Mouse (Mus musculus) adrenal gland, adult 18-20 months (tissue): ENCODE measurements at regions not wholly inside any gene's neighbourhood (a gene's known extent, or its start where the extent isn't known, plus 50 kb on each side); places are given as distances from the start of the nearest gene placed in this dataset.

ENCODE experiments used
- DNase-seq, 2 experiments: peaks; one replicate each; pipeline ENCODE4 v3.0.0; 2021 to 2022; ENCODE audit warnings: low spot score in 2 of 2

DNA sequence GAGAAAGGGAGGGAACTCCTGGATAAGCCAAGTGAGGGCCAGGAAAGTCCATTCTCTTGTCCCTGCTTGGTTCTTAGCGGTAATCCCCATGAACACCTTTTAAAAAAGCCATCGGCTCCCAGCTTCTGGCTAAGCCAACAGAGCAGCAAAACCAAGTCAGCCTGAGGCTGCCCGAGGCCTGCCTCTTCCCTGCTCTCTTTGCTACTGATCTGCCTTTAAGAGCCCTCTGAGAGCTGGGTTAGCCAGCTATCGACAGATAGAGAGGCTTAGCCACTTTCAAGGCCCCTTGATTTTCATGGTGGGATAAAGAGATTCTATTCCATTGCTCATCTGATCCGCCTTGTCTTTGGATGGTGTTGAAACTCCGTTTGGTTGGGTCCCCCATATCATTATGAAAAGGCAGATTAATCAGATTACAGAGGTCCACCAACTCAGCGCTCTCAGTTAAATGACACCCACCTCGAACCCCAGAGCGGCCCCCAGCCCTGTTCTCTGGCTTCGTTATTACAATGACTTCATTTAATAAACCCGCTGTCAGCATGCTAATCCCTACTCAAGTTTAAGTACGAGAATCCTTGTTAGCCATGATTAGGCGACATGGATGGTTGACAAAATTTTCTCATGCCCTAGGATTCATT lies 66.1 kb downstream of the Slc4a3 start:
- DNase-seq: no peak

DNA sequence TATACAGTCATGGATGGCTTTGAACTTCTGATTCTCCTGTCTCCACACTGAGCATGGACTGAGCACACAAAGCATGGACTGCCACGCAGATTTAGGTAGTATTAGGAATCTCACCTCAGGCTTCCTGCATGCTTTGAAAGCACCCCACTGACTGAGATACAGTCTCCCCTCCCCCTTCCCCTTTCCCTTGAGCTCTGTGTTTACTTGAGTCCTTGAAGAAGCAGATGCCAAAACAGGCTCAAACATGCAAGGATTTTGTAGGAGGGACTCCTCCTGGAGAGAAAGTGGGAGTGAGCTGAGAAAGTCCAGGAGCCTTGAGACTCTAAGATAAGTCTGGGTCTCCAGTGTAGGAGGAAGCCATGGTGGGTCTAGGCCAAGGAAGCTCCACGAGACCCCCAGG lies 67.1 kb downstream of the Slc4a3 start:
- no peak for DNase-seq

DNA sequence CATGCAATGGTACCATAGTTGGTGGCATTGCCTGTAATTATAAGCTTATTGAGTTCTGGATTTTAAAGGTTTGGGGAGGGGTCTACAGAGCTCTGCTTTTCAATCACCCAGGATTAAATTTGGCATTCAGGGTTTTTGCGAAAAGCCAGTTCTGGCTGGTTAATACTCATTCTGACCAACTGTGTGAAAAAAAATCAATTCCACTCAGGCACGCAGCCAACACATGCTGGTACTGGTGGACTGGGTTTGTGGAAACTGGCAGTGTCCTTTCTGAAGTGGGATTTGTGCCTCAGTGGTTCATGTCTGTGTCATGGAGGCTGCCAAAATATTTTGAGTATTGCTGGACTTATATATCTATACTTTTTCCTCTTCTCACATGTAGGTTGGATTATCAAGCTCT lies 70.9 kb downstream of the Slc4a3 start:
- DNase-seq: no peak

DNA sequence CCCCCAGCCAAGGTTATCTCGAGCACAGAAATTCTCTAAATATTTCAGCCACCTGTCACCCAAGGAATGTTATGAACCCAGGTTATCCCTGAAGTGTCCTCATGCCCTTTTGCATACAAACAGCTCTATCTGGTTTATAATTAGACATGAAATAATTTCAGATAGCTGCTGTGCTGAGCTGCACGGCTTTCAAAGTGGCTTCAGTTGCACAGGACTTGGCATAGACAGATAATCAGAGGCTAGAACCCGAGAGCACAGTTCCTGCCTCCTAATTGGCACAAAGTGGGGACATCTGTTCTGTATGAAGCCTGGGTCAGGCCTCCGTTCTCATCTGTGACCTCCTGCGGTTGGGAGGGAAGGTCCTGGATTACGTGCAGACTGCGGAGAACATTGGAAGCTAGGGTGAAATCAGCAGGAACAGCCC lies 72.3 kb downstream of the Slc4a3 start:
- DNase-seq: no peak

DNA sequence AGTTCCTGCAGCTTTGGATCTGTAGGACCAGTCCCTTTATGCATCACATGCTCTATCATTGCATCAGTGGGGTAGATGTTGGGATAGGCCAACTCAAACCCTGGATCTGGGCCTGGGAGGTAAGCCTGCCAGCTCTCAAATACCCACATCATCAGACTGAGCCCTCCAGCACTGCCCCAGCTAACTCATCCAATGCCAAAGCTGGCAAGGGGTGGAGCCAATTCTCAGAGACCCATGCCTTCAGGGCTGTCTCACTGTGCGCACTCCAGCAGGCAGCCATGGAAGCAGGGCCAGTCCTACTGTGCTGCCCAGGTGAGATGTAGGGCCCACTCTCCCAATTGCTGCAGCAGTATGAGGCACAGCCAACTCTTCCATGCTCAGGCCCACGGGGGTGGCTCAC lies 84.2 kb downstream of the Slc4a3 start:
- DNase-seq: no peak

DNA sequence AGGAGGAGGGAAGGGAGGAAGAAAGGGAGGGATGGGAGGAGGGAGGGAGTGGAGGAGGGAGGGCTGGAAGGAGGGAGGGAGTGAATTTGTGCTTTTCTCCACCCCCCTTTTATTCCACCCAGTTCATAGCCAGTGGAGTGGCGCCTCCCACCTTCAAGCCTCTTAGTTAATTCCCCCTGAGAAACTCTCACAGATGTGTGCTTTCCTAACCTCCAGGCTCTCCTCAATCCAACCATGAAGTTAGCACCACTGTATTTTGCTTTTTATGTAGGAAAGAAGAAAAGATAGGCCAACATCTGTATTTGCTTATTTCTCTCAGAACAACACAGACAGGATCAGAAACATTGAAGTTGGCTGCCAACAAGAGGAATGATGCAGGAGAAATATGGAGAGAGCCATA lies 85.7 kb downstream of the Slc4a3 start:
- no peak for DNase-seq

DNA sequence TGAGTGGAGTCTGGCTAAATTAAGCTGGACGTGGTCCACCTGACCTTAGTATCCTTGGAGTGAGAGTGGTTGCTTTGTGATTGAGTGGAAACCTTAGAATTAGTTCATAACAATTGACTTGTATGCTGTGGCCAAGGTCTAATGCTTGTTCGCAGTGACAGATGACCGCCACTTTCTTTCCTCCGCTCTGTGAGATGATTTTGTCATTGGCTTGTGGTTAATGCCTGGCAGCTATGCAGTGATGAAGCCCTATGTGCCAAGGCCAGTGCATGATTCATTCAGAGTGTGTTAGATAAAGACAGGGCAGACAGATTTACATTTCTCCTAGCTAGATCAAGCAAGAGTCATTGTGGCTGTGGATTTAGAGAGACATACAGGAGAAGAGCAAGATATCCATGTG lies 89.5 kb downstream of the Slc4a3 start:
- DNase-seq: no peak

DNA sequence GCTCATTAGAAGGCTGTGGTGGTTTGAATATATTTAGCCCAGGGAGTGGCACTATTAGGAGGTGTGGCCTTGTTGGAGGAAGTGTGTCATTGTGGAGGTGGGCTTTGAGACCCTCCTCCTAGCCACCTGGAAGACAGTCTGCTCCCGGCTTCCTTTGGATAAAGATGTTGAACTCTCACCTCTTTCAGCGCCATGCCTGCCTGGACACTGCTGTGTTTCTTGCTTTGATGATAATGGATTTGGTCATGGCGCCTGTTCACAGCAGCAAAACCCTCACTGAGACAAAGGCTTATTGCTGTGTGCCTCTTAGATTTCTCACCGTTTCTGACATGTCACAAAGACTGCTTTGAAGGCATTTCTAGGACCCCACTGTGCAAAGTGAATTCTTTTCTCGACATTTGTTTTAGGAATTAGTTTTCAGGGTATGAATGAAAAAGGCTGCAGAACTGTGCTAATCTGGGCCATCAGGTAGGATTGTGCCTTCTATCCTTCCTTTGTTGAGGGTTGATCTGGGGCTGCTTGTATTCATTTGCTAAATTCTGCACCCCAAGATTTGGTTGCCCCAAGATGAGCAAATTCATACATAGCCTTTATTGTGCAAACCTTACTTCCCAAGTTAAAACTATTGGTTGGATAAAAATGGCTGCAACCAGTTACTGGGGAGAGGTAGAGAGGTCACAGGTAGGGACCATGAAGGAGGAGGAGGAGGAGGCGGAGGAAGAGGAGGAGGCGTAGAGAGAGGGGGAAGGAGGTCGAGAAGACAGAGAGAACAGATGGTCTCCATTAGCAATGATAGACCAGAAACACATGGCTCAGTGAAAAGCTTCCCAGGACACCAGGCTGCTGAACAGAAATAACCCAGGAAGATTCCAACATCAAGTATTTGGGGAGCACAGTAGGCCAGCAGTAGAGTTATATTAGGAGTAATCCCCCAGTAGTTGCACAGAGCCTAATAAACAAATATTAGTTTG lies 93.2 kb downstream of the Slc4a3 start:
- no peak for DNase-seq

DNA sequence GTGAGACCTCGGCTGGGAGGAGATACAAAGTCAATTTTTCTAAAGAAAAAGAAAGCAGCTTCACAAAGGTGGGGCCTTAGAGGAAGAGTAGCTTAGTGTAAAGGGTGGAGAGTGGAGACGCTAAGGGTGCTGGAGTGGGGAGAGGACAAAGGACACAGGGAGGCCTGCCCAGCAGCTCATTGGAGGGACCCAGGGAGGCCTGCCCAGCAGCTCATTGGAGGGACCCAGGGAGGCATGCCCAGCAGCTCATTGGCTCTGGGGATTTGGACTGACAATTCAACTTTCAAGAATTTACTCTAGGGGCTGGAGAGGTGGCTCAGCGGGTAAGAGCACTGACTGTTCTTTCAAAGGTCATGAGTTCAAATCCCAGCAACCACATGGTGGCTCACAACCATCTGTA lies 96.4 kb downstream of the Slc4a3 start:
- DNase-seq: no peak

DNA sequence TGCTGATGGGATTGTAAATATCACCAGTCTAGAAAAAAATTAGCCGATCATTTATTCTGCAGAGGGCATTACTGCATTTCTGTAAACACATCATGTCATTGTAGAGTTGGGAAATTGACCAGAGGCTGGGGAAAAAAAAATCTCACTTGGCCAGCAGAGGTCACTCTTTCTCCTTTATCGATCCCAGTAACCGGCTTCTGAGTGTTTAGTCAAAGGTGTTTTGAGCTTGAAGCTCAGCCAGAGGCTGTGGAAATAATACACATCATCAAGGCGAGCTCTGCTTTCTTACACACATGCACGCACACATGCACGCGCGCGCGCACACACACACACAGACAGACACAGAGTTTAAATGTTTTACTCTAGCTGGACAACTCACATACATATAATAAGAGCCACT lies 106.5 kb downstream of the Slc4a3 start:
- DNase-seq: peak; percentile 41 to 58

DNA sequence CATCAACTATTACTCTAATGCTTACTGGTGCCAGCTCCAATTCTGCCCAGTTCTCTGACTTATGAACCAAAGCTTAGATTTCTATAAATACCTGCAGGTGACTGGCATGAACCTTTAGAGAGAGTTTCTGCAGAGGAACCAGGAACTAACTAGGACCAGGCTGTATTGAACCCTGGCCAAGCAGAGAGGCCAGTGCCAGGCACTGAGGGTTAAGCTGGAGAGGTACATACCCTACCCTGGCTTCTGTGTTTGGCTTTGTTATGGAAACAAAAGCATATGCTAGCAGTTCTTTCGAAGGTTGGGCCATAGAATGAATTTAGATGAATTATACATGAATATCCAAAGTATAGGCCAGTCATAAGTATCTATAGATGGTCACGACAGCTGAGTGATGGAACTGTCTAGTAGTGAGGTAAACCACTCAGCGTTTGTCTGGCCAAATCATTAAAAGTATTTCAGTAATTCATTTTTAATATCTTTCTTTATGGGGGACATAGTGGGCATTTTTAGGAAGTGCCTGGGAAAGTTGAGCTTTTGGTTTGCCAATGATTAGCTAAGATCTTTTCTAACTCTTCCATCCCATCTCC lies 107.0 kb downstream of the Slc4a3 start:
- DNase-seq: no peak

DNA sequence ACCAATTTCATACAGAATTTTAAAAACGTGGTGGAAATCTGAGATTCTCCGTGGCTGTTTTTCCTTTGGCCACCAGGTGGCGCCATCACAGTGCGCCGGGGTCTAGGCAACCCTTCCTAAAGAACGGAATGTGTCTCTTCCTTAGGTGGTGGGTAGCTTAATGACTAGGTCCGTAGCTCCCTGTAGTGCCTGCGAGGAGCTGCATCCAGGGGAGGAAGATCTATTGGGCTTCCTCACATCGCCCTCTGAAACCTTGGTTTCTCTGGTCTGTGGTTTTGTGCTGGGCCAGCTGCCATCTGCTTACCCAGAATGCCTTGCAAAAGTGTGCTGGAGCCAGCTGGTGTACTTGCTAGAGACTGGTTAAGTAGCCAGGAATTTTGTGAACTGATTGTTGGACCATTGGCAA lies 107.6 kb downstream of the Slc4a3 start:
- DNase-seq: peak; percentile 57 to 66

DNA sequence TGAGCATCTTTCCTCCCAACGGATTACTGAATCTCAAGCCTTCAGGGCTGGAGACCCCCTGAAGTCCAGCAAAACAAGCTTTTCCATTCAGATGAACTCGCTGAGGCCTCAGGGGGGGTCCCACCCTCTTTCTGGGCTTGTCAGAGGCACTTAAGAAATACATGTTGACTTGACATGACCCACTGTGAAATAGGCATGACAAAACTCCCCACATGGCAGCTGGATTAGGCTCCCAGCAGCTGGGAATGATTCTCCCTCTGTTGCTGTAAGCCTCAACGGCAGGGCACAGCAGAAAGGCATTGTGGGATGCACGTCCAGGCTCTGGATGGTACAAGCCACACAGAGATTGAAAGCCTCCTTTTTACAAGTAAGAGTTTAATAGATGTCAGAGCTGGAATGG lies 110.5 kb downstream of the Slc4a3 start:
- DNase-seq: no peak

DNA sequence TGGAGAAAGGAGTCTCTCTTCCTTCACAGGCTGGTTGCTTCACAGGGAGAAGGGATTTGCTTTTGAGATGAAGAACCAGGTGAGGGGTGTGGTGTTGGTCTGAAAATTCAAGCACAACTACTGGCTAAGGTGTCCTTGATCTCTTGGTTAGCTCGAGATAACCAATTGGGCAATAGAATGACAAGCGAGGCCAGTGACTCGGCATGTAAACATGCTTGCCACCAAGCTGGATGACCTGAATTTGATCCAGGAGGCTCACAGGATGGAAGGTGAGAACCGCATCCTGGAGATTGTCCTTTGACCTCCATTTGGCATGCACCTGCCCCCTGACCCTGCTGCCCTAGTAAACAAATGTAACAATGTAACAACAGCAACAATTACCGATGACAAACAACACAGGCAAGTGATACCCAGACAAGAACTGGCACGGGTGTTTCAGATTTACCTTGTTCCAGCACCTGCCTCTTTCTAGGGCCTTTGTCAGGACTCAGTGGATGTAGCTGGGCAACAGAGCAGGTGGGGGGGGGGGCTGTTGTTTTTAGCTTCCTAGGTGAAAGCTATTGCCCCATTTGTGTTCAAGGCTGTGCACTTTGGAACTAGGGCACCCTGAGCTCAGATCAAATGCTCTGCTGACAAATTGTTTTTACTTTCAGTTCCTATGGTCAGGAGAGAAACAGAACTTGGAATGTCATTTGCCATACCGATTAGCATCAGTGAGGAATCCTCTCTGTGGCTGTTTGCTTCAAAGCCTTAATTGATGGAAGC lies 114.5 kb downstream of the Slc4a3 start:
- DNase-seq: no peak

DNA sequence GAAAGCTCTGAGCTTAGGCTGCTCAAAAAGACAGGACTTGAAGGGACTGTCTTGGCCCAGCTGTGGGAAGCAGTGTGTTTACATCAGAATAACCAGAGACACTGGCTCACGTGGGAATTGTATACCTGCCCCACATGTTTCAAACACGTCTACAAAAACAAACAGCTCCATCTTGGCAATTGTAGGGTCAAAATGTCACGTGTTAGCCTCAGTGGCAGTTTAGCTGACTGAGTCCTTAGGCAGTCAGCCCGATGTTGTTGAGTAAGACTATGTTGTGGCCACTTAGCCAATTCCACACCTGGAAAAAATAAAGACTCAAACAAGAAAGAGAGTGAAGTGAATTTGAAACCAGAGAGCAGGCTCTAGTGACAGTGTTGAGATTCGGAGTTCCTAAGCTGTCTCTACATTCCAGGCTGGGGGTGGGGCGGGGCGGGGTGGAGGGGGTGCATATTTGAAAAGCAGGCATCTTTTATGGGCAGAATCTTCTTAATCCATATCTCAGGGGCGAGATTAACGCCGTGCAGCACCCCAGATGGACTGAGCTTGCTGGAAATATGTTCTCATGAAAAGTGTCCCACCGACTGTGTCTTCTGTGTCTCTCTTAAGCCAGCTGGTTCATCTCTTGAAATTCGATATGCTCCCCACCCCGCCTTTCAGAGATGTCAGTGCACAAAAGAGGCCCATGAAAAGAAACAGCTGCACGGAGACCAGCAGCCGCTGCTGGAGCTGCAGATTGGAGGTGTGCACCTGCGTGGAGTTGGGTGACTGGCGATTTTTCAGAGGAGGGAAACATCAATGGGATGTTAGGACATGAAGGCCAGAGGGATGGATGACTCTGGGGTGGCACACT lies 116.3 kb downstream of the Slc4a3 start:
- no peak for DNase-seq

DNA sequence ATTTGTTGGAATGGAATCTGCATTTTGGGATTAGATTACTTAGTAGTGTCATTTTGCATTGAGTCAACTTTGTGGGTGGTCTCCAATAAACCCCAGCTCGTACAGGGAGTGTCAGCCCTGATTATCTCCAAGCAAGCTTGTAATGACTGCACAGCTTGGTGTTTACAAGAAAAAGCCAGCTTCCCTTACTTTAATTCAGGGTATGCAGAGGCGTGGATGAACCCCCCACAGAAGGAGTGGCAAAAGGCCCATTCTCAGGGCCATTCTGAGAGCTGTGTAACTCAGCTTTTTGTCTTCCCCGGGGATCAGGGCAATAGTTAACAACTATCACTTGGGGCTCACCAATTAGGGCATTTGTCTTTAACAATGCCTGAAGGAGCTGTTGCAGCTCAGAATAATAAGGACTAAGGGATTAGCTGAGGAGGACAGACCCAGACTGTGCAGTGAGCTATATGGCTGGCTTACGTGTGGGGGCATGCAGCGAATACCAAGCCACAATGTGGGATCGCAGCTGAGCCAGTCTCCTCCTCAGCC lies 121.7 kb downstream of the Slc4a3 start:
- DNase-seq: no peak

DNA sequence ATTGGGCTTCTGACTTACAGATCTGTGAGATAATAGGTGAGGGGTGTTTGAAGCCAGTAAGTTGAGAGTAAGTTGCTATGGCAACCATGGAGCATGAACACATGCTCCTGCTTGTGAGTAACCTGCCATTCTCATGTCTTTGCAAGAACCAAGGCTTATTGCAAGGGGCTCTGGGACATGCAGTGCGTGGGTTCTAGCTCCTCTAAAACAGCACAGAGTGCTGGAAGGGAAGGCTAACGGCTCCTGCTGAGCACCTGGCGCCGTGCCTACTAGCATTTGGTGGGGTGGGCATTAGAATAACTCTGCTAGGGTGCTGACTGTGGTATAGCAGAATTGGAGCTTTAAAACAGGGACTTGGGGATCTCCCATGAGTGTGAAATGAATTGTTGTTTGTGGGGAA lies 130.2 kb downstream of the Slc4a3 start:
- DNase-seq: no peak

DNA sequence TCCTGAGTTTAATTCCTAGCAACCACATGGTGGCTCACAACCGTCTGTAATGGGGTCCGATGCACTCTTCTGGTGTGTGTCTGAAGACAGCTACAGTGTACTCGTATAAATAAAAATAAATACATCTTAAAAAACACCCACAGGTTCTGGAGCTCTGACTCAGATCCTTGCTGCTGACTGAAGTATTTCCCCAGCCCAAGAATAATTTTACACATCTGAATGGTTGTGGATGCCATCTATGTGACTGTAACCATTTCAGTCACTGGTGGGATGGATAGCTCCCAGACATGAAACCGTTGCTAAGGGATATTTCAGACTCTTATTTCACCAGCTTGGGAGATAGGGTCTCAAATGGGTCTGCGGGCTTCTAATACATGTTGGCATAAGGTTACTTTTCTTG lies 131.6 kb downstream of the Slc4a3 start:
- no peak for DNase-seq

DNA sequence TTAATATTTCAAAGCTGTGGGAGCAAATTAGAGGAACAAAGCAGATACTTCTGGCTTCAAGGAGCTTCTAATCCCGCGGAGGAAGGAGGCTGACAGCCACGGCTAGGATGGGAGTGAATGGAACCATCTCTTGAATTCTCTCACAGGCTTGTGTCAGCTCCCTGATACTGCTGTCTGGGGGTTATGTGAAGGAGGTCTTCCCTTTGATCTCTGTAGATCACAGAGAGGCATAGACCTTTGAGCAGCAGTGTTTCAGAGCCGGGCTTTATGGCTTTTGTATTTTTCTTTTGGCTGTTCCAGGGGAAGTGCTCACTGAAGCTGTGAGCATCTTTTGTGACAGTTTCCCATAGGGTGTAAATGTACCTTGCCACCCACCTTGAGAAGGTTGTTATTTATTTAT lies 132.2 kb downstream of the Slc4a3 start:
- no peak for DNase-seq

DNA sequence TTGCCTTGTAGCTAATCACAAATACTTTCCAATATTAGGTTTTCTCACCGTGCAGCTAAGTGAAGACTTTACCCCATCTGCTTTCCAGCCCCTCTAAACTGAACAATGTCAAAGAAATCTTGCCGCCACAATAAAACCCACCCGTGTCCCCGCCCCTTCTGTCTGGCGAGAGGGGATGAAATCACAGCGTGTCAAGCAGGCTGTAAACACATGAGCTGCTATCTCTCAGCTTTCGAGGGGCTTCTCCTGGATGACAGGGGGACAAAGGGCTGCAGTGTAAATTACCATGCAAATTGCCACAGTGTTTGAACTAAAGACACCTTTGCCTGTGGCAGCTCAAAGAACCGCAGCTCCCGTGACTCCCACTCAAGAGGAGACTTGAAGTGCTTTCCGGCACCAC lies 134.3 kb downstream of the Slc4a3 start:
- no peak for DNase-seq
